Mouse (Mus musculus): Measurements from ENCODE around the gene Pms1. TPM values are rescaled to one million over a fixed set of nuclear protein-coding genes. Genes with fewer than 3 reads are reported as not detected.

The Pms1 gene
- polyA plus RNA-seq, 1 experiment from 2014 or later, result 20.0 TPM

DNA sequence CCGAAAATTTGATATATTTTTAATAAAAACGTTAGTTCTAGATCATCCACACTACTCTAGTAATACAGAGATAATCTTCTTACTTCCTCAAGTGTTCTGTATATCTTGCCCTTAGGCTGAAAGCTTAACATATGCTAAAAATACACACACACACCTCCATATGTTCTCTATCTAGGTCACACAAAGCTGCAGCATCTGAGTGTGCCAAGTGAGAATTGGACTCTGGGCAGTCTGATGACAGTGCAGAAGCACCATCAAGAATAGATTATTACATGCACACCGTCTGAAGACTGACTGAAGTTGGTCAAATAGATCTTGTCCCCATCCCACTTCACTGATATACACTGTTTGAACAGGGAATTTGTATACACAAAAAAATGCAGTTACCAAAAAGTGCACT is 71.2 kb downstream of the Pms1 start:
- no peaks in the 10 kb centered on the region for H3K27me3 ChIP-seq (ENCODE audit: control insufficient read depth, insufficient read depth, low read length)
- no peaks in the 10 kb centered on the region for H3K36me3 ChIP-seq (ENCODE audit: control insufficient read depth, insufficient read depth, low read length)
- no peak overlapping the region for H3K27ac ChIP-seq (ENCODE audit: low read length)
- H3K4me2 ChIP-seq (replicated peaks; ENCODE audit: low read depth, low read length), result no peak overlapping the region
- no peaks in the 10 kb centered on the region for H3K9me3 ChIP-seq (ENCODE audit: control insufficient read depth, low read depth, low read length)
- no peak for ATAC-seq (ENCODE audit: insufficient number of reproducible peaks, insufficient read depth, low FRiP score, low read depth)
- H3K4me1 ChIP-seq (ENCODE audit: control insufficient read depth, insufficient read depth, low read length), result no peaks in the 10 kb centered on the region
- H3K4me3 ChIP-seq (ENCODE audit: low read depth, low read length), result no peak overlapping the region
- H3K9ac ChIP-seq (replicated peaks; ENCODE audit: low read depth, low read length), result no peak overlapping the region
- WGBS, result 77% methylated on average over 3 of the region's 3 CpGs

DNA sequence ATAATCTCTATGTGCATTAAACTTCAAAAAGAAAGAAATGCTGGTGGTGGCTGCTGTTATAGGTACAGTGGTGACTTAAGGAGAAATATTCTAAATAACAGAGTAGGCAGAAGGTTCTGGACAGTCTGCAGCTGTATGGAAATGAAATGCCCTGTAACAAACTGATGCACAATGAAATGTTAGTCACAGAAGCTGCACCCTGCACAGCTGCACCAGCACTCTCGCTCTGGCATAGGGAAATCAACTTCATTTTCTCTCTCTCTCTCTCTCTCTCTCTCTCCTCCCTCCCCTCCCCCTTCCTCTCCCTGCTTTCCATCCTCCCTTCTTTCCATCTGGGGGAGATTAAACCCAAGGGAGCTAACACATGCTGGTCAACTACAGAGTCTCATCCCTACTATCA is 72.0 kb downstream of the Pms1 start:
- H3K9ac ChIP-seq (replicated peaks; ENCODE audit: low read depth, low read length), result no peak overlapping the region
- no peaks in the 10 kb centered on the region for H3K36me3 ChIP-seq (ENCODE audit: control insufficient read depth, insufficient read depth, low read length)
- H3K4me2 ChIP-seq (replicated peaks; ENCODE audit: low read depth, low read length), result no peak overlapping the region
- 83% methylated on average over 1 of the region's 1 CpGs for WGBS
- no peak overlapping the region for H3K27ac ChIP-seq (ENCODE audit: low read length)
- ATAC-seq (ENCODE audit: insufficient number of reproducible peaks, insufficient read depth, low FRiP score, low read depth), result no peak
- no peaks in the 10 kb centered on the region for H3K27me3 ChIP-seq (ENCODE audit: control insufficient read depth, insufficient read depth, low read length)
- no peak overlapping the region for H3K4me3 ChIP-seq (ENCODE audit: low read depth, low read length)
- no peaks in the 10 kb centered on the region for H3K9me3 ChIP-seq (ENCODE audit: control insufficient read depth, low read depth, low read length)
- H3K4me1 ChIP-seq (ENCODE audit: control insufficient read depth, insufficient read depth, low read length), result no peaks in the 10 kb centered on the region

GRCm38 (mm10) chr1:53210136-53210535 is 86.7 kb downstream of the Pms1 start:
- no peak overlapping the region for H3K4me2 ChIP-seq (replicated peaks; ENCODE audit: low read depth, low read length)
- no peaks in the 10 kb centered on the region for H3K4me1 ChIP-seq (ENCODE audit: control insufficient read depth, insufficient read depth, low read length)
- H3K27me3 ChIP-seq (ENCODE audit: control insufficient read depth, insufficient read depth, low read length), result no peaks in the 10 kb centered on the region
- no peak overlapping the region for H3K9ac ChIP-seq (replicated peaks; ENCODE audit: low read depth, low read length)
- ATAC-seq (ENCODE audit: insufficient number of reproducible peaks, insufficient read depth, low FRiP score, low read depth), result no peak
- no peak overlapping the region for H3K4me3 ChIP-seq (ENCODE audit: low read depth, low read length)
- no peak overlapping the region for H3K27ac ChIP-seq (ENCODE audit: low read length)
- no peaks in the 10 kb centered on the region for H3K36me3 ChIP-seq (ENCODE audit: control insufficient read depth, insufficient read depth, low read length)
- H3K9me3 ChIP-seq (ENCODE audit: control insufficient read depth, low read depth, low read length), result no peaks in the 10 kb centered on the region

- H3K9ac ChIP-seq (replicated peaks; ENCODE audit: low read depth, low read length), result no peak overlapping the region
- WGBS, result 56% methylated on average over 2 of the region's 2 CpGs
- H3K4me2 ChIP-seq (replicated peaks; ENCODE audit: low read depth, low read length), result no peak overlapping the region
- ATAC-seq (ENCODE audit: insufficient number of reproducible peaks, insufficient read depth, low FRiP score, low read depth), result no peak
- no peaks in the 10 kb centered on the region for H3K9me3 ChIP-seq (ENCODE audit: control insufficient read depth, low read depth, low read length)
- no peaks in the 10 kb centered on the region for H3K36me3 ChIP-seq (ENCODE audit: control insufficient read depth, insufficient read depth, low read length)
- H3K27me3 ChIP-seq (ENCODE audit: control insufficient read depth, insufficient read depth, low read length), result no peaks in the 10 kb centered on the region
- H3K27ac ChIP-seq (ENCODE audit: low read length), result no peak overlapping the region
- H3K4me3 ChIP-seq (ENCODE audit: low read depth, low read length), result no peak overlapping the region
- no peaks in the 10 kb centered on the region for H3K4me1 ChIP-seq (ENCODE audit: control insufficient read depth, insufficient read depth, low read length)
Measured at GRCm38 (mm10) chr1:53203902-53204301, 92.9 kb downstream of the Pms1 start.

DNA sequence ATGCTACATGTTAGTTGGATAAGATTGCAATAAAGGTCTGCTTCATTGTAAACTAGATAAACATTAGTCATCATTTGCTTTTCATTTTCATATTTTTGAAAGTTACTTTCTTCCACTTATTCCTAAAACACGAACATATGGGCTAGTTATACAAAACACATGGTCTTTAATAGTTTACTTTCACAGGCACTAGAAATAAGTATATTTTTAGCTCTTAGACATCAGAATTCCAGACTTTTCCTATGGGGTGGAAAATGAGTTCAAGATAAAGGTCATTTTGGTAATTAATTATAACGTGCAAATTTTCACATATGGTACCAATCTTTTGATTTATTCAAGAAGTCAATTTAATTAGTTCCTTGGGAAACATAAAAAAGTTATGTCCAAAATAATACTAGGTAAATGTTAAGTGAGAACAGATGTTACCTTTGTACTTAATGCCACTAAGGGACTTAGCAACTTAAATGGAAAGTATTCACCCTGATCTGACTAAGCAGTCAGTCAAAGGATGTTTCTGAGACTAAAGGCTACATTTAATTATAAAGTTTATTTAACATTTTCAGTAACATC is 95.1 kb downstream of the Pms1 start:
- no peak overlapping the region for H3K9ac ChIP-seq (replicated peaks; ENCODE audit: low read depth, low read length)
- WGBS, result 51% methylated on average over 2 of the region's 2 CpGs
- no peak for ATAC-seq (ENCODE audit: insufficient number of reproducible peaks, insufficient read depth, low FRiP score, low read depth)

DNA sequence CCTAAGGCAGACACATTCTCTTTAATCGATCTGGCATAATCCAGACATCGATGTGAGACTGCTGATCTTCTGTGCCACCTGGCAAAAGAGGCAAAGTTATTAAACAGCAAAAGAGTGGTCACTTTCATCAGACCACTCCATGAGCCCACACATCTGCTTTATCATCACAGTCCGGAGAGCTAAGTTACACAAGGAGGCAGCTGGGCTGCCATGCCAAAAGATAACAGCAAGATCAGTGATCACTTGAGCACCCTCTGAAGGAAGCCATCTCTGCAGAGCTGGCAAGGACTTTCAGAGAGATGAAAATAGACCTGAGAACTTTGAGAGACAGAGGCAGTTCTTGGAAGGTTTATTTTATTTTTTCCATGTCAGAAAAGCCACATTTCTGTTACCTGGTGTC is 102.3 kb downstream of the Pms1 start:
- H3K9me3 ChIP-seq (ENCODE audit: control insufficient read depth, low read depth, low read length), result no peaks in the 10 kb centered on the region
- H3K4me2 ChIP-seq (replicated peaks; ENCODE audit: low read depth, low read length), result no peak overlapping the region
- H3K27ac ChIP-seq (ENCODE audit: low read length), result no peak overlapping the region
- WGBS, result 79% methylated on average over 3 of the region's 3 CpGs
- ATAC-seq (ENCODE audit: insufficient number of reproducible peaks, insufficient read depth, low FRiP score, low read depth), result no peak
- H3K4me3 ChIP-seq (ENCODE audit: low read depth, low read length), result no peak overlapping the region
- H3K9ac ChIP-seq (replicated peaks; ENCODE audit: low read depth, low read length), result no peak overlapping the region
- no peaks in the 10 kb centered on the region for H3K36me3 ChIP-seq (ENCODE audit: control insufficient read depth, insufficient read depth, low read length)
- no peaks in the 10 kb centered on the region for H3K4me1 ChIP-seq (ENCODE audit: control insufficient read depth, insufficient read depth, low read length)
- no peaks in the 10 kb centered on the region for H3K27me3 ChIP-seq (ENCODE audit: control insufficient read depth, insufficient read depth, low read length)

More for the DNA sequence above, 95.1 kb downstream of the Pms1 start:
- no peaks in the 10 kb centered on the region for H3K4me1 ChIP-seq (ENCODE audit: control insufficient read depth, insufficient read depth, low read length)
- H3K4me3 ChIP-seq (ENCODE audit: low read depth, low read length), result no peak overlapping the region
- H3K9me3 ChIP-seq (ENCODE audit: control insufficient read depth, low read depth, low read length), result no peaks in the 10 kb centered on the region
- H3K36me3 ChIP-seq (ENCODE audit: control insufficient read depth, insufficient read depth, low read length), result no peaks in the 10 kb centered on the region
- no peak overlapping the region for H3K4me2 ChIP-seq (replicated peaks; ENCODE audit: low read depth, low read length)
- H3K27me3 ChIP-seq (ENCODE audit: control insufficient read depth, insufficient read depth, low read length), result no peaks in the 10 kb centered on the region
- H3K27ac ChIP-seq (ENCODE audit: low read length), result no peak overlapping the region

DNA sequence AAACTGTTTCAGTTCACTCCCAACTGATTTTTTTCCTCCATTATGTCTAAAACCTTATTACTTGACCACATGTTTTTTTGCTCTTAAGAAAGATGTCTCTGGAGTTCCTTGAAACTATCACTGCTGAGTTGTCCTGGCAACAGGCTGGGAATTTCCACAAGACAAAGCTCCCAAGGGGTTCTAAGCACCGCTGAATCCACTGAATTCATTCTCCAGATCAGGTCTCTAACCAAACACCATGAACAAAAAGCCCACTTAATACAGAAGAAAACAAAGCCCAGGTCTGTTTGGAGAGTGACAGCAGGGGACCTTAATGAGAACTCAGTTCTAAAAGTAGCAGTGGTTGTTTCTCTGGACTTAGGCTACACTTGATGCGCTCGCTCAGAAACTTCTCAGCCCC is 105.6 kb downstream of the Pms1 start:
- no peak for ATAC-seq (ENCODE audit: insufficient number of reproducible peaks, insufficient read depth, low FRiP score, low read depth)
- Histone ChIP-seq H3K27me3 (ENCODE audit: control insufficient read depth, insufficient read depth, low read length) (no peaks in the 10 kb centered on the region), H3K27ac (ENCODE audit: low read length) (no peak overlapping the region), H3K4me1 (ENCODE audit: control insufficient read depth, insufficient read depth, low read length) (no peaks in the 10 kb centered on the region), H3K9me3 (ENCODE audit: control insufficient read depth, low read depth, low read length) (no peaks in the 10 kb centered on the region), H3K4me3 (ENCODE audit: low read depth, low read length) (no peak overlapping the region), H3K36me3 (ENCODE audit: control insufficient read depth, insufficient read depth, low read length) (no peaks in the 10 kb centered on the region), H3K9ac (replicated peaks; ENCODE audit: low read depth, low read length) (no peak overlapping the region), H3K4me2 (replicated peaks; ENCODE audit: low read depth, low read length) (no peak overlapping the region)
- WGBS, result 77% methylated on average over 3 of the region's 3 CpGs

DNA sequence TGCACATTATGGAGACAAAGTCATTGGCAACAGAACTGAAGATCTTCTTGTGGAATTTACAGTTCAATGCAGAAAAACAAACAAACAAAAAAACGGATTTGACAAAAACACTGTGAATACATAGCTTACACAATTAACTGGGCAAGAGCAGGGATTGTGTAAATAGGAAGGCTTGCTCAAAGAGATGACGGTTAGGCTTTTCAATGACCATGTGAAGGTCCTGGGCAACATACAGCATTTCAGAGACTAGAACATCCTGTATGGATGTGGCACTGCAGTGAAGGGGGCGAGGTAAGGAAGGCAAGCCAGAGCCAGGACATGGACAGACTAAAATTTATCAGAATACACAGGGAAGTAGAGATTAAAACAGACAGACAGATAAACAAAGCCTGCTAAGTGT is 107.2 kb downstream of the Pms1 start:
- H3K9ac ChIP-seq (replicated peaks; ENCODE audit: low read depth, low read length), result no peak overlapping the region
- WGBS, result 47% methylated on average over 3 of the region's 3 CpGs
- no peak overlapping the region for H3K4me3 ChIP-seq (ENCODE audit: low read depth, low read length)
- no peak for ATAC-seq (ENCODE audit: insufficient number of reproducible peaks, insufficient read depth, low FRiP score, low read depth)
- H3K4me1 ChIP-seq (ENCODE audit: control insufficient read depth, insufficient read depth, low read length), result no peaks in the 10 kb centered on the region
- H3K27ac ChIP-seq (ENCODE audit: low read length), result no peak overlapping the region
- H3K4me2 ChIP-seq (replicated peaks; ENCODE audit: low read depth, low read length), result no peak overlapping the region
- H3K27me3 ChIP-seq (ENCODE audit: control insufficient read depth, insufficient read depth, low read length), result no peaks in the 10 kb centered on the region
- H3K36me3 ChIP-seq (ENCODE audit: control insufficient read depth, insufficient read depth, low read length), result no peaks in the 10 kb centered on the region
- H3K9me3 ChIP-seq (ENCODE audit: control insufficient read depth, low read depth, low read length), result no peaks in the 10 kb centered on the region

DNA sequence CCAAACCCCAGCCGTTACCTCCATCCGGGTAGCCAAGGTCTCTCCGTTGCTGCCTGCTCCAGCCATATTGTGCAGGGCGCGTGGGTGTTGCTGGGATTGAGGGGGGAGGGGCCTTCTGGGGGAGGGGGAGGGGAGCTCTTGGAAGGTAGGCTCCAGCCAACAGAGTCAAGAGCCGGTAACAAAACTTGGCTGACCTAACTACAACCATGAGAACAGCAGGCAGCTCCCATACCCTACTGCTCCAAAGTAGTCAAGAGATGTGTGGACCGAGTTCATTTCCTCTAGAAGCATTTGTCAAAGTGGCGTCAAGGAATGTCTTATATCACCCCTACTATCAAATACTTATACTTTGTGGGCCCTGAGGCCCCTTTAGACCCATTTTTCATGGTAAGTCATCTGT is 109.3 kb downstream of the Pms1 start, which contains the start of gene 1700019A02Rik:
1700019A02Rik (minus strand) TSS at position 101 of the 400 bp plus-strand sequence.
- WGBS, result 92% methylated on average over 8 of the region's 8 CpGs
- Histone ChIP-seq H3K27ac (ENCODE audit: low read length) (no peak within 1 kb of the TSS), H3K4me3 (ENCODE audit: low read depth, low read length) (no peak within 1 kb of the TSS), H3K9me3 (ENCODE audit: control insufficient read depth, low read depth, low read length) (no peaks in the 10 kb centered on the region), H3K4me1 (ENCODE audit: control insufficient read depth, insufficient read depth, low read length) (no peaks in the 10 kb centered on the region), H3K27me3 (ENCODE audit: control insufficient read depth, insufficient read depth, low read length) (no peaks in the 10 kb centered on the region), H3K9ac (replicated peaks; ENCODE audit: low read depth, low read length) (no peak within 1 kb of the TSS), H3K36me3 (ENCODE audit: control insufficient read depth, insufficient read depth, low read length) (no peaks in the 10 kb centered on the region), H3K4me2 (replicated peaks; ENCODE audit: low read depth, low read length) (no peak within 1 kb of the TSS)
- no peak for ATAC-seq (ENCODE audit: insufficient number of reproducible peaks, insufficient read depth, low FRiP score, low read depth)
